Mouse (Mus musculus): ENCODE data around the gene Eif4h.
A peak's percentile ranks its signal among the peaks of the same experiment; 100 is the strongest.

Gene Eif4h

GRCm38 (mm10) chr5:134639269-134639682, at the start of gene Eif4h:
Gene Eif4h (minus strand): TSS chr5:134639490.
- DNase-seq (ENCODE audit: extremely low spot score, low spot score): peak; percentile 97

- peak; percentile 99 for DNase-seq (ENCODE audit: extremely low spot score, low spot score)
These were observed 49.5 kb upstream of the Eif4h start for GRCm38 (mm10) chr5:134688718-134689284.

- DNase-seq (ENCODE audit: extremely low spot score, low spot score): no peak
These were observed 48.9 kb upstream of the Eif4h start, which contains the start of gene Limk1 for GRCm38 (mm10) chr5:134688086-134688717. Gene Limk1 (minus strand): TSS chr5:134688598.

- DNase-seq (ENCODE audit: extremely low spot score, low spot score): no peak
These were observed 47.9 kb upstream of the Eif4h start for GRCm38 (mm10) chr5:134687187-134687586.

GRCm38 (mm10) chr5:134686541-134686940, 47.3 kb upstream of the Eif4h start:
- DNase-seq (ENCODE audit: extremely low spot score, low spot score): no peak

- DNase-seq (ENCODE audit: extremely low spot score, low spot score): no peak
These were observed 45.1 kb upstream of the Eif4h start for GRCm38 (mm10) chr5:134684398-134684797.

GRCm38 (mm10) chr5:134683813-134684212, 44.5 kb upstream of the Eif4h start:
- no peak for DNase-seq (ENCODE audit: extremely low spot score, low spot score)

- DNase-seq (ENCODE audit: extremely low spot score, low spot score): no peak
These were observed 40.9 kb upstream of the Eif4h start for GRCm38 (mm10) chr5:134680238-134680637.

- no peak for DNase-seq (ENCODE audit: extremely low spot score, low spot score)
These were observed 39.7 kb upstream of the Eif4h start for GRCm38 (mm10) chr5:134678827-134679546.

GRCm38 (mm10) chr5:134678031-134678430, 38.7 kb upstream of the Eif4h start:
- no peak for DNase-seq (ENCODE audit: extremely low spot score, low spot score)

GRCm38 (mm10) chr5:134677491-134677890, 38.2 kb upstream of the Eif4h start:
- DNase-seq (ENCODE audit: extremely low spot score, low spot score): no peak

GRCm38 (mm10) chr5:134675956-134676759, 36.9 kb upstream of the Eif4h start:
- DNase-seq (ENCODE audit: extremely low spot score, low spot score): peak; percentile 81

- no peak for DNase-seq (ENCODE audit: extremely low spot score, low spot score)
These were observed 35.7 kb upstream of the Eif4h start for GRCm38 (mm10) chr5:134674977-134675376.

- no peak for DNase-seq (ENCODE audit: extremely low spot score, low spot score)
These were observed 33.3 kb upstream of the Eif4h start for GRCm38 (mm10) chr5:134672611-134673010.

- DNase-seq (ENCODE audit: extremely low spot score, low spot score): no peak
These were observed 32.9 kb upstream of the Eif4h start for GRCm38 (mm10) chr5:134672198-134672516.

- DNase-seq (ENCODE audit: extremely low spot score, low spot score): no peak
These were observed 32.3 kb upstream of the Eif4h start for GRCm38 (mm10) chr5:134671335-134672197.

GRCm38 (mm10) chr5:134669001-134669708, 29.9 kb upstream of the Eif4h start:
- DNase-seq (ENCODE audit: extremely low spot score, low spot score): no peak

- DNase-seq (ENCODE audit: extremely low spot score, low spot score): peak; percentile 53
These were observed 29.2 kb upstream of the Eif4h start for GRCm38 (mm10) chr5:134668495-134668894.

- no peak for DNase-seq (ENCODE audit: extremely low spot score, low spot score)
These were observed 17.4 kb upstream of the Eif4h start for GRCm38 (mm10) chr5:134656708-134657107.

- DNase-seq (ENCODE audit: extremely low spot score, low spot score): no peak
These were observed 12.7 kb upstream of the Eif4h start for GRCm38 (mm10) chr5:134652015-134652414.

Data from neural tube, embryonic 10.5 days (tissue).